Mouse (Mus musculus): ENCODE measurements around the gene Chd3.

Gene Chd3

GRCm38 (mm10) chr11:69406282-69406681 is 37.1 kb upstream of the Chd3 start:
- DNase-seq = no peak

GRCm38 (mm10) chr11:69405397-69406200 is 36.4 kb upstream of the Chd3 start:
- DNase-seq = no peak

GRCm38 (mm10) chr11:69404595-69405396 is 35.6 kb upstream of the Chd3 start:
- no peak for DNase-seq

- DNase-seq = peak; percentile 30
These were observed 34.7 kb upstream of the Chd3 start for GRCm38 (mm10) chr11:69403691-69404594.

DNA sequence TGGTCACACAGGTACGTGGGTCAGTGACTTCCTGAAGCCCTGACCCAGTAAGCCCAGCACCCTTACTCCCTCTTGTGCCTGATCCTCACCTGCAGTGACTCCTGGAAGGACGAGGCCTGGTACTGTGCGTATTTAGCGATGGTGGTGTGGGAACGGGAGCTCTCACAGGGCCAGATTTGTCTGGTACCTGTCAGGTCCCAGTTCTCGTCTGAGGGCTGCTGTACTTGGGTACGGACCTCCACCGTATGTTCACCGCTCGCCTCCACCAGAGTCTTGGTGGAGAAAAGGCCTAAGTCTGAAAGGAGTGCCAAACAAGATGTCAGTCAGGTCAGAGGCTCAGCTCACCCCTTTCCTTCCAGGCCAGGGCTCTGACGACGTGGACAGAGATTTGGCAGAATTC is 32.8 kb upstream of the Chd3 start:
- DNase-seq = no peak

GRCm38 (mm10) chr11:69401210-69401637 is 32.0 kb upstream of the Chd3 start:
- DNase-seq = peak; percentile 89

DNA sequence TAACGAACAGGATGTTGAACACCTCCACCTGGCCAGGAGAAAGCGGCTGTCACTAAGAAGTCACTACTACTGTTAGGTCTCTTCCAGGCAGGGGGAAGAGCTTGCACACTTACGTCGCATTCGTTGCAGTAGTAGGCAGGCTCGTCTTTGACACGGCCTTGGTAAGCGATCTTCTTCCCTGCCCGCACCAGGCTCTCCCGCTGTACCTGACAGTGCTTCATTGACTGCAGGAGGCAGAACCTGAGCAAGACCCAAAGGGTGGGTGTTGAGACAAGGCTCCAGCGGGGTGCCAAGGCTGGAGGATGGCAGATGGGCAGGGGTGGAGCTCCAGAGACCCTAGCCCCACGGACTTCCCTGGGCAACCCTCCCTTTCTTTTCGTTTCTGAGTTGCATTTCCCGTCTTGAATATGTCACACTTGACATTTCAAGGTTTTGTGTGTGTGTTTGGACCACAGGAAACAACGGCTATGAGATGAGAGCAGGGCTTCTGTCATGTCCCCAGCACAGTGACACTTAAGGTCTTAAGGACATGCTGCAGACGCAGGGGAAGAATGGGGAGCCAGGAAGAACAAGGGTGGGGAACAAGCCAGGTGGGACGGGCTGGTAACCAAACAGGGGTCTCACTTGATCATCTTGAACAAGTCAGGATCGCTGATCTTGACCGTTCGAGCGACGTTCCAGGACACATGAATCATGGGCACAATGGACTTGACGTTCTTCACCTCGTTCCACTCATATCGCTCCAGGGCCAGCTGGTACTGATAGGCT is 31.1 kb upstream of the Chd3 start:
- peak; percentile 21 for DNase-seq

GRCm38 (mm10) chr11:69399201-69400082 is 30.2 kb upstream of the Chd3 start:
- DNase-seq = peak; percentile 54

DNA sequence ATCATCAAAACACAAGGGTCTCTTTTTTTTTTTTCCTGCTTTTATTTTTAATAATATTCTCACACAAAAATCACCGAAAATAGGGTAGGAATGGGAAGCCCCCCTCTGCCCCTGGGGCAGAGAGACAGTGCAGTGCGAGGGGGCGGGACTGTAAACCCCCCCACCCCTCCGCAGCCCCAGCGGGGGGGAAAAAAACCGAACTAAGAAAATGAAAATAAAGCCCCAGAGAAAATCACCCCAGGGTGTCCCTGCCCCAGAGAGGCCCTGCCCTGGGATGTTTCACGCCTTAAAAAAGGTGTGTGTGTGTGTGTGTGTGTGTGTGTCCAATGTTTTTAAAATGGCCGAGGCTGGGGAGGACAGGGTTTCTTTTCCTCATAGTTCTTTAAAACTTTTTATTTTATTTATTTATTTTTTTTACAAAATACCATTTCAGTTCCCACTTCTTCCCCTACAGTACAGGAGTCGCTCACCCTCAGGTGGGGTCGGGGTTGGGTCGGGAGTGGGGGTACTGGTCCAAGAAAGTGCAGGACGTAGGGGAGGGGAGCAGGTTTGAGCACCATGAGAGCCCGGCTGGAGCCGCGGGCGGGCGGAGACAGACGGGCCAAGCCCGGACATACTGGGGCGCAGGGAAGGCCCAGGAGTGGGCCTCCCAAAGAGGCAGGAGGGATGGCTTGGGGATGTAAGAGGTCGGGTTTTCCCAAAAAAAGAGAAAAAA is 29.4 kb upstream of the Chd3 start:
- DNase-seq = peak; percentile 20

- DNase-seq = peak; percentile 40
These were observed 28.9 kb upstream of the Chd3 start, which contains the start of gene Tmem88 for GRCm38 (mm10) chr11:69398059-69398458. Tmem88 (minus strand) TSS chr11:69398234.

- peak; percentile 33 for DNase-seq
These were observed 28.4 kb upstream of the Chd3 start for GRCm38 (mm10) chr11:69397581-69398057.

GRCm38 (mm10) chr11:69396772-69397171 is 27.6 kb upstream of the Chd3 start:
- DNase-seq = peak; percentile 30

GRCm38 (mm10) chr11:69395634-69396373 is 26.6 kb upstream of the Chd3 start:
- peak; percentile 90 for DNase-seq

GRCm38 (mm10) chr11:69395235-69395633 is 26.0 kb upstream of the Chd3 start, which contains the start of the genes Naa38 and Cyb5d1:
Naa38 (plus strand) TSS chr11:69395487.
Cyb5d1 (minus strand) TSS chr11:69395631.
- DNase-seq = peak; percentile 87

DNA sequence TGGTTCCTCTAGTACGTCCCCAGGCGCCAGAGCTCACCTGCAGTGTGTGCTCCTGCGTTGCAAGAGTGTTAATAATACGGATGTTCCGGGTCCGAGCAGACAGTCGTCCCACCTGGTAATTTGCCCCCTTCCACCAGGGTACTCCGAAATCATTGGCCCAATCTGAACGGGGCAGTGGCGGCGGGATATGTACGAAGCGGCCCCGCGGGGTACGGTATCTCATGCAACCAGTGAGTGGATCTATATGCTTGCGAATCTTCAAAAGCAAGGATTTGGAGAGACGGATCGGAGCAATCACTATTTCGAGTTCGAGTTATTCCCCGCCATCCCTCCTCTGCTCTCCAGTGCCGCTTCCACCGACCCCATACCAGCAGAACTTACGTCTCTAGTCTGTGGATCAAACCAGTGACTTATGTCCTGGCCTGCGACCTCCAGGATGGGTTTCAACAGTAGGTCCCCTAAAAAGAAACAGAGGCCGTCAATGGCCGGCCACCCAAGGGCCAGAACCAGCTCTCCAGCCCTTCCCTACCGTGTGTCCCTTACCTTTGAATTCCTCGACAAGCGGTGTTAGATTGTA is 25.5 kb upstream of the Chd3 start:
- peak; percentile 42 for DNase-seq

GRCm38 (mm10) chr11:69390400-69391034 is 21.3 kb upstream of the Chd3 start:
- peak; percentile 70 for DNase-seq

DNA sequence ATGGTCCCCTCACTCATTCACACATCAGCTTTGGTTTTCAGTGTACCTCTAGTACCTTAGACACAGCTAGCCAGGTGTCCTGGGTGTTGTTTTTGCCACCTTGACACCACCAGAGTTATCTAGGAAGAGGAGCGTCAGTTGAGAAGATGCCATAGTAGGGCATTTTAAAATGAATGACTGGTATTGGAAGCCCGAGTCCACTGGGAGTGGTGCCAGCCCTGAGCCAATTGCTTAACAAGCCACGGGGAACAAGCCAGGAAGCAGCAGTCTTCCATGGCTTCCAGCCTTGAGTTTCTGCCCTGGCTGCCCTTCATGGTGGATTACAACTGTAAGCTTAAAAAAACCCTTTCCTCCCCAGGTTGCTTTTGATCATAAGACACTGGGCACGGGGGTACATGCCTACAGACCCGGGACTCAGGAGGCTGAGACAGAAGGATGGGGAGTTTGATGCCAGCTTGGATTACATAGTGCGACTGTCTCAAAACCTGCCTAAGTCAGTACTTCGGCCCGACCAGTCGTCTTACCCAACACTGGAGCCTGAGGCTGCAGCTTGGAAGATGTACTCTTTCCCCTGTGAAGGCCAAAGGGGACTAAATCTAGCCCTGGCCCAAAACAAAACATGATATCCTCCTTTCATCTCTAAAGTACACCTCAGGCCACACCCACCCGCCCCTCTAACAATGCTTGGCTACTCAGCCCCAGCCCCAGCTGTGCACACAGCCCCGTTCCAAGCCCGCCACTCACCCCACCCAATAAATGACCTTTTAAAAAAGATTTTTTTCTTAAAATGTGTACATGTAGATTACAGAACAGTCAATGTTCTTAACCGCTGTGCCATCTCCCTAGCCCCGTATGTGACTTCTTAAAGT is 20.6 kb upstream of the Chd3 start:
- no peak for DNase-seq
